Mouse (Mus musculus) lung, adult 2 months (tissue): ENCODE results near the gene Abhd2. TPM values are rescaled to one million over a fixed set of nuclear protein-coding genes. Genes with fewer than 3 reads are reported as not detected.

ENCODE experiments used
- DNase-seq: peaks from one replicate; pipeline ENCODE4 v3.0.0; 2022
- H3K4me1 ChIP-seq: fragments of 200-500 bp; 2 replicates; pipeline ENCODE4 v1.6.1; 2011; ENCODE audit warnings: low read length; ENCODE audit not compliant: control insufficient read depth, insufficient read depth
- H3K4me3 ChIP-seq: fragments of 200-500 bp; replicated peaks from 2 replicates; pipeline ENCODE3; 2011; ENCODE audit warnings: low read depth, mild to moderate bottlenecking, control low read depth, low read length; ENCODE audit errors: extremely low read depth
- CTCF ChIP-seq: fragments of 200-500 bp; IDR thresholded peaks from 2 replicates; pipeline ENCODE4 v1.5.1; 2011; ENCODE audit warnings: mild to moderate bottlenecking, low read length, control low read depth; ENCODE audit not compliant: insufficient read depth
- POLR2A ChIP-seq: fragments of 200-500 bp; IDR thresholded peaks from 2 replicates; pipeline ENCODE4 v1.6.1; 2011; ENCODE audit warnings: low read depth, mild to moderate bottlenecking, control low read depth, low read length, borderline replicate concordance; ENCODE audit errors: extremely low read depth
- WGBS: fragments of 180-500 bp; shearing (Covaris S2); methylation state at CpG from one replicate; pipeline ENCODE4 v1.1.7; 2018; 5-methylcytosine and 5-hydroxymethylcytosine counted together
- polyA plus RNA-seq: library from polyadenylated mRNA; depleted of rRNA; stranded (reverse); fragments of >200 nt; gene quantifications from 2 replicates; pipeline ENCODE4 v1.2.3, GENCODE M21; 2012

Gene Abhd2
- polyA plus RNA-seq, 1 experiment, result 64.0 TPM

DNA sequence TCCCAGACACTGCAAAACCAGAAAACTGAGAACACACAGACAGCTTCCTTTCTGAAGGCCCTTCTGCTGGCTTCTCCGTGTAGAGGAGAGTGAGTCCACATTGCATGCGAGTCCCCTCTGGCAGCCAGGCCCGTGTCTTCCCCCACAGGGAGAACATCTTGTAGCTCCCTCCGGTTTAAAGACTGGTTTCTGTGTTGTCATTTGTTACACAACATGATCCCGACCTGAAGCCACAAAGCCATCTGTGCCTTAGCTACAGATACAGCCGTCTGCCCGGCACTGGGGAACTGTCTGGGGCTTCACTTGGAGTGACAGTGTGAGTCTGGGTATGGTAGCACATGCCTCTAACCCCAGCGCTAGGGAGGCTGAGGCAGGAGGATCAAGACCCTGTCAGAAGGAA, 42.1 kb downstream of the Abhd2 start:
- TF ChIP-seq CTCF (no peak), POLR2A (no peak)
- no peak overlapping the region for H3K4me3 ChIP-seq
- WGBS, result 49% methylated on average over 8 of the region's 8 CpGs
- no peak for DNase-seq
- peaks cover 52% of the 10 kb centered on the region for H3K4me1 ChIP-seq

DNA sequence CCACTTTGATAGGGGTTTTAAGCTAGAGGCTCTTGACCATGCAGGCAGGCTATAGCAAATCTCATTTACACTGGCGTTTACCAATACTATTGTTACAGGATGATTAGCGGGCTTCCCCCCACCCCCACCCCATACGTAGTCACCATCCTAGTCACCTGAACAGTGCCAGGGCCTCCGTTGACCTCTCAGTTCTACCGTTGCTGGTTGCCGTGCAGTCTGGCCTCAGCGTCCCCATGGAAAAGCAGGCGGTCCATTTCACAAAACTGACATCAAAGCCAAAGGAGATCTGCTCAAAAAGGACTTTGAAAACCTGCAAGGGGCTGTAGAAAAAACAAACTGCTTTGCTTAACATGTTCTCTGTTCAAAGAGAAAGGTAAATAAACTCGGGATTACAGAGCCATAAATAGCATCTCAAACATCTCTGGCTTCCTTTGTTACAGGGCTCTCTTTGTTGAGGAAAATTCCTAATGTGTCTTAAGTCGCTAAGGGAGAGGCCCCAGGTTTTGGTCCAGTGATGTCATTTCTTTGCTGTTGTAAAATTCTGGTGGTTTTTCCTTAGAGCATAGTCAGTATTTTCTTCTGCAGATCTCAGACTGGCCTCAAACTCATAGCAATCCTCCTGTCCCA, 43.2 kb downstream of the Abhd2 start:
- Histone ChIP-seq H3K4me1 (peaks cover 51% of the 10 kb centered on the region), H3K4me3 (no peak overlapping the region)
- TF ChIP-seq CTCF, result no peak
- TF ChIP-seq POLR2A, result no peak
- DNase-seq, result no peak
- WGBS, result 26% methylated on average over 10 of the region's 10 CpGs

DNA sequence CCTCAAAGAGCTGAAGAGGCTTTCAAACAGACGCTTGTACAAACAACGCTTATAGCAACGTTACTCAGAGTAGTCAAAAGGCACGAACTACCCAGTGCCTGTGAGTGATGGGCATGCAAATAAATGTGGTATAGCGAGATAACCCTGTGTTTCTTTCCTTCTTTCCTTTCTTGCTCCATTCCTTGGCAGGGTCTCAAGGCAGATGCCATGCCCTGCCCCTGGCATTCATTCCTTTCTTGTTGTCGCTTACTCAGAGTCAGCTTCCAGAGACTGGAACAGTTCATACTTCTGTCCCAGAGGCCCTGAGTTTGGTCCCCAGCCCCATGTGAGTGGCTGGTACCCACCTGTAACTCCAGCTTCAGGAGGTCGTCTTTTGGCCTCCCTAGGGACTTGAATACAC, 44.6 kb downstream of the Abhd2 start:
- TF ChIP-seq CTCF (no peak), POLR2A (no peak)
- H3K4me1 ChIP-seq, result peaks cover 45% of the 10 kb centered on the region
- 41% methylated on average over 7 of the region's 7 CpGs for WGBS
- no peak overlapping the region for H3K4me3 ChIP-seq
- no peak for DNase-seq

DNA sequence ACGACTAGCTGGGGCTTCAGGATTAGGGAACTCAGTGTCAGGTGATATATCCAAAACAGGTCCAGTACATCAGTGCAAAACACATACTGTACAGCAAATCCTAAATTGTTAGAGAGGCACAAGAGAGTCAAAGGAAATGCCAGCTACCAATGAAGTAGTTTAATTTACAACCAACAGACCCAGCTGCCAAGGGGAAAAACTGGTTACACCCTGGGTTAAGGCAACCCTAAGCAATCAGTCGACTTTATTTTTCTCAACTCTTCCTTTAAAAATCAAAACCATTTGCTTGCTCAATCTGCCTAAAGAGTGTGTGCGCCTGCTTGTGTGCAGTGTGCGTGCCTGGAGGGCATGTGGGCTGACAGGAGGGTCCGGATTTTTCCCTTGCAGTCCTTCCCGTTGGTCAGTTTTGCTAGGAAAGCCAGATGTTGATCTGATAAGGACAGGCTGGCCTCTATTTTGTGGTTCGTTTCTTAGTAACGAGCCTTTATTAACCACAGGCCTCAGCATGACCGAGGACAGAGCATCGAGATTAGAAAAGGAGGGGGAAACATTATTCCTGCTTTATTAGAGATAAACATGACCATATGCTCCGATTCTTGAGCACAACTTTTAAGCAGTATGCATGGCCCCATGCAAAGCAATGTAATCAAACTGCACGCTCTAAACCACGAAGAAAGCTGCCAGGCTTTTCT, 45.3 kb downstream of the Abhd2 start:
- 35% methylated on average over 13 of the region's 13 CpGs for WGBS
- Histone ChIP-seq H3K4me3 (no peak overlapping the region), H3K4me1 (peaks cover 41% of the 10 kb centered on the region)
- TF ChIP-seq POLR2A, result no peak
- TF ChIP-seq CTCF, result no peak
- DNase-seq, result no peak

DNA sequence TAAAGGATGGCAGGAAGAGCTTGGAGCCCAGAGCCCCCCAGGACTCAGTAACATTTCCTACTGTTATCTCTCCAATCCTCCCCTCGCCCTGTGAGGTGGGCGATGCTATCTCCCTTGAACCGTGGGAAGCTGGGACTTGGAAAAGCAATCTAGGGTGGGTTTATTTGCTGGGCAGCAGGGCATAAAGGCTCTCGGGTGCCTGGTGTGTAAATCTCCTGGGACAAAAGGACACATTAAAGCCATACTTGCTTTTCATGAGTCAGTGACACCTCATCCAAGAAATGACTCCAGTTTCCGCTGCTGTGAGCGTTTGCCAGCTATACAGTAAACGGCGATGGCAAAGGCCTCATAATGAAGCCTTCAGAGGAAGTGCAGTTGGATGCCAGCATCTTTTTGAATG, 50.9 kb downstream of the Abhd2 start:
- 57% methylated on average over 8 of the region's 8 CpGs for WGBS
- TF ChIP-seq CTCF (no peak), POLR2A (no peak)
- DNase-seq, result no peak
- no peaks in the 10 kb centered on the region for H3K4me1 ChIP-seq
- no peak overlapping the region for H3K4me3 ChIP-seq

DNA sequence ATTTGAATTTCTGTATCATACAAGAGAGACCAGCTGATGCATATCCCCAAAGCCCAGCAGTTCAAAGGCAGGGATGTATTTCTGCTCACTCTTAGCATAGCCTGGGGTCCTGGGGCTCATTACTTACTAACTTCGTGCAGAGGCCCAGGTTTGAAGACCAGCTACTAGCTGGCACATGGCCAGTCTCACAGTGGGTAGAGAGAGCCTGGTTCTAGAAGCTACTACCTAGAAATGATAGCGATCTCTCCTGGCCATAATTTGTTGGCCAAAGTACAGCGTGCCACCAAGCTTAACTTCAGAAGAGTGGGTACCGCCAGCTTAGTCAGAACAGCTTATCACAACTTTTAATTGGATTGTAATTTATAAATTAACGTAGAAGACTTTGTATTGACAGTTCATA, 55.8 kb downstream of the Abhd2 start:
- no peak for TF ChIP-seq POLR2A
- no peak for TF ChIP-seq CTCF
- Histone ChIP-seq H3K4me3 (no peak overlapping the region), H3K4me1 (no peaks in the 10 kb centered on the region)
- DNase-seq, result no peak
- 83% methylated on average over 5 of the region's 5 CpGs for WGBS

DNA sequence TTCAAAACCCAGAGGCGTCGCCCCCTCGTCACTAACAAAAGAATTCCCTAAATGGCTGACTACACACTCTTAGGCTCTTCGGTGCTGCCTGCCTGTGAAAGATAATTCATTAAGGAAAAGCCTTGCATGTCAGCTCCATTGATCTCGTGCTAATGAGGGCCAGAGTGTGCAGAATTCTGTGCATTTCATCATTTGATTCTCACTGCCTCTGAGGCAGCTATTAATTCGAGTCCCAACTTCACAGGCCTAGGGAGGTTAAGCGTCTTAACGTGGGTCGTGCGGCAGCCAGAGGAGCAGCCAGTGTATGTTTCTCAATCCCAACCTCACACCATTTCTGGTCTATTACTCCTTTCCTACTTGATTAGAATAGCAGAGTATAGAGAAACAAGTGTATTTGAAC, 58.2 kb downstream of the Abhd2 start:
- no peaks in the 10 kb centered on the region; the same call in 1 of the 2 replicates for H3K4me1 ChIP-seq
- TF ChIP-seq POLR2A (no peak), CTCF (no peak)
- WGBS, result 83% methylated on average over 10 of the region's 10 CpGs

DNA sequence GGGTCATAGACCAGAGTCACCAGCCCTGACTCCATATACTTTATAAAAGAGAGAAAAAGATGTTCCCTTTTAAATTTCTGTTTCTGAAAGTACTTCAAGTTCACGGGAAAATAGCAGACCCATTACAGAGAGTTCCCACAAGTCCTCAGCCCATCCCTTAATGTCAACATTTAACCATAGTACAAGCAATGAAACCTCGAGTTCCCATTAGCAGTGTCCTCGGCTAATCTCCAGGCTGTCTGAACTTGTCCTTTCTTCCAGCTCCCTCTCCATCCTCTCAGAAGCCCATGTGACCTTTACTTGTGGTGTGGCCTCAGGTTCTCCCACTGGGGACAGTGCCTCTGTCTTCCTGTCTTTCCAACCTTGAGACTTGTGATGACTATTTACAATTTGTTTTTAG, 60.4 kb downstream of the Abhd2 start:
- no peak for TF ChIP-seq POLR2A
- no peak for TF ChIP-seq CTCF
- no peaks in the 10 kb centered on the region; the same call in 1 of the 2 replicates for H3K4me1 ChIP-seq
- no peak for DNase-seq
- 50% methylated on average over 3 of the region's 3 CpGs for WGBS
- H3K4me3 ChIP-seq, result no peak overlapping the region

More for the DNA sequence above, 58.2 kb downstream of the Abhd2 start:
- no peak for DNase-seq
- no peak overlapping the region for H3K4me3 ChIP-seq

DNA sequence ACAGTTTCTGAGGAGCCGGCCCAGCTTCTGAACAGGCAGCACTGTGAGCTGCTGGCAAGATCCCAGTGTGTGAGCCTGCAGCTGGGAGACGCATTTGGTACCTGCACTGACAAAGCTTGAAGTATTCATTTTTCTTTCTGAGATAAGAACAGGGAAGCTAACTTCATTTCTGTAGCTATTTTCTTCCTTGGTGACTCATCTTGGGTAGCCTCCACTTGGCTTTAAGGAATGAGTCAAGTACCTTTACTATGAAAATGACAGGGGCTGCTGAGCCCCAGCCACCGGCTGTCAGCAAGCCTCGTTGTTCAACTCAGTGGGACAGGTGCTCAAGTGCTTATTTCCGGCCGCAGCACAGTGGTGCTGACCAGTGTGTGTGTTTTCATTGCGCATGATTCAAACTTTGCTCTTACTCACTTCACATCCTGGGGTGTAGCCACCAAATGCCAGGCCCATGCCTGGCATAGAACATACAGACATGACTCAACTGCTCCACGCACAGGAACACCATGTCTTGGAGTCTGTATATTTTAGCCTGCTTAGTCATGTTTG, 63.4 kb downstream of the Abhd2 start:
- WGBS, result 60% methylated on average over 8 of the region's 8 CpGs
- Histone ChIP-seq H3K4me3 (no peak overlapping the region), H3K4me1 (no peaks in the 10 kb centered on the region; the same call in 1 of the 2 replicates)
- TF ChIP-seq POLR2A (no peak), CTCF (no peak)
- no peak for DNase-seq

DNA sequence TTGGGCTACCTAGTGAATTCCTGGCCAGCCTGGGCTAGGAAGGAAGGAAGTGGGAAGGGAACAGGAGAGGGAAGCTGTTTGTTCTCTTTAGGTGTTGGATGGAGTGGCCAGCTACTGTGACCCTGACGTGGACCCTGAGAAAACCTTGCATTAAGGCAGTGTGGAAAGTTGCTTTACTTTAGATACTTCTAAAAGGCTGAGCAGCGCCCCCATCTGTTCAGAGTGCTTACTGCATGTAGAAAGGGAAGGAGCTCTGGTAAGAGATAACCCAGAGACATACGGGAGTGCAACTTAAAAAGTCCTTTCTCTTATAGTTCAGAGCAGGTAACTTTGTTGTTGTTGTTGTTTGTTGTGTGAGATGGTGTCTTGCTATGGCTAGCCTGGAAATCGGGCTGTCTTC, 72.9 kb downstream of the Abhd2 start:
- Histone ChIP-seq H3K4me1 (no peaks in the 10 kb centered on the region), H3K4me3 (no peak overlapping the region)
- 46% methylated on average over 4 of the region's 4 CpGs for WGBS
- TF ChIP-seq CTCF (peak; percentile 22; the same call in 1 of the 2 replicates), POLR2A (no peak)
- DNase-seq, result peak; percentile 62
